Mouse (Mus musculus) kidney, postnatal 0 days (tissue): ENCODE measurements around the gene Il17re. TPM values are rescaled to one million over a fixed set of nuclear protein-coding genes. Genes with fewer than 3 reads are reported as not detected.

Experiments used
- ATAC-seq: fragments of 200-750 bp; cut with Nextera tagmentation; replicated peaks from 2 replicates; pipeline ENCODE4 v1.8.0; 2017; ENCODE audit warnings: low read depth, moderate number of reproducible peaks, moderate TSS enrichment, moderate library complexity; ENCODE audit not compliant: low FRiP score
- DNase-seq: peaks from one replicate; pipeline ENCODE4 v3.0.0-alpha.2; 2016; ENCODE audit warnings: low spot score
- H3K27ac ChIP-seq: fragments of 300-500 bp; sonication (generic); 2 replicates; pipeline ENCODE4 v1.5.1; 2014; ENCODE audit warnings: mild to moderate bottlenecking
- H3K27me3 ChIP-seq: fragments of 300-500 bp; sonication (generic); 2 replicates; pipeline ENCODE4 v1.6.1; 2014; ENCODE audit warnings: low read length, mixed read lengths; ENCODE audit not compliant: insufficient read depth
- H3K36me3 ChIP-seq: fragments of 300-500 bp; sonication (generic); 2 replicates; pipeline ENCODE4 v1.6.1; 2014; ENCODE audit warnings: low read length, mixed read lengths; ENCODE audit not compliant: insufficient read depth
- H3K4me1 ChIP-seq: fragments of 300-500 bp; sonication (generic); replicated peaks from 2 replicates; pipeline ENCODE4 v1.6.1; 2014; ENCODE audit warnings: antibody characterized with exemption, low read length, mixed read lengths; ENCODE audit not compliant: insufficient read depth
- H3K4me2 ChIP-seq: fragments of 300-500 bp; sonication (generic); 2 replicates; pipeline ENCODE4 v1.6.1; 2014; ENCODE audit warnings: mild to moderate bottlenecking, low read length, moderate library complexity, mixed read lengths
- H3K4me3 ChIP-seq: fragments of 300-500 bp; sonication (generic); replicated peaks from 2 replicates; pipeline ENCODE4 v1.5.1; 2014; ENCODE audit warnings: low read depth, low read length
- H3K9ac ChIP-seq: fragments of 300-500 bp; sonication (generic); 2 replicates; pipeline ENCODE4 v1.6.1; 2014; ENCODE audit warnings: low read depth, low read length
- H3K9me3 ChIP-seq: fragments of 300-500 bp; sonication (generic); replicated peaks from 2 replicates; pipeline ENCODE4 v1.6.1; 2016; ENCODE audit warnings: low read length, inconsistent platforms, mixed read lengths
- CTCF ChIP-seq: IDR thresholded peaks from 2 replicates; pipeline ENCODE4 v1.5.1; 2016; ENCODE audit warnings: antibody characterized with exemption, low read depth, mild to moderate bottlenecking, moderate library complexity
- WGBS: fragments of 180-500 bp; shearing (Covaris S2); extraction: QIAGEN DNeasy Blood & Tissue Kit; methylation state at CpG from one replicate; pipeline ENCODE4 v1.1.7; 2014; 5-methylcytosine and 5-hydroxymethylcytosine counted together
- polyA plus RNA-seq: library from polyadenylated mRNA; unstranded; fragments of >200 nt; fragmentation: Nextera tagmentation; extraction: Ambion mirVana; gene quantifications from 2 replicates; pipeline ENCODE4 v1.2.1, GENCODE M21; 2015

Il17re gene
- polyA plus RNA-seq, 1 experiment from 2014 or later, result 11.1 TPM

- Histone ChIP-seq H3K27ac (no peak overlapping the region), H3K36me3 (peaks cover 11% of the 10 kb centered on the region), H3K4me1 (no peaks in the 10 kb centered on the region), H3K27me3 (no peaks in the 10 kb centered on the region), H3K9me3 (no peaks in the 10 kb centered on the region), H3K9ac (no peak overlapping the region), H3K4me2 (no peak overlapping the region), H3K4me3 (no peak overlapping the region)
- DNase-seq, result no peak
- no peak for TF ChIP-seq CTCF
- ATAC-seq, result no peak
- 91% methylated on average over 14 of the region's 14 CpGs for WGBS
These were observed 31.1 kb downstream of the Il17re start for GRCm38 (mm10) chr6:113489410-113489809.

GRCm38 (mm10) chr6:113492101-113492864 lies 34.0 kb downstream of the Il17re start:
- Histone ChIP-seq H3K27me3 (no peaks in the 10 kb centered on the region), H3K36me3 (peaks cover 11% of the 10 kb centered on the region), H3K4me1 (no peaks in the 10 kb centered on the region), H3K4me2 (no peak overlapping the region), H3K9me3 (no peaks in the 10 kb centered on the region), H3K9ac (no peak overlapping the region), H3K27ac (no peak overlapping the region), H3K4me3 (no peak overlapping the region)
- WGBS, result 68% methylated on average over 24 of the region's 24 CpGs
- no peak for ATAC-seq
- no peak for DNase-seq
- no peak for TF ChIP-seq CTCF

GRCm38 (mm10) chr6:113494258-113494788 lies 36.0 kb downstream of the Il17re start:
- no peak overlapping the region; the same call in 1 of the 2 replicates for H3K27ac ChIP-seq
- H3K9me3 ChIP-seq, result no peaks in the 10 kb centered on the region
- peak overlapping the region; percentile 67 for H3K4me2 ChIP-seq
- H3K4me1 ChIP-seq, result no peaks in the 10 kb centered on the region
- WGBS, result 2% methylated on average over 54 of the region's 54 CpGs
- DNase-seq (peak; percentile 88), ATAC-seq (peak; percentile 88)
- peak; percentile 70 for TF ChIP-seq CTCF
- peak overlapping the region; percentile 63 for H3K9ac ChIP-seq
- peak overlapping the region; percentile 39 for H3K4me3 ChIP-seq
- peaks cover 11% of the 10 kb centered on the region; the same call in 1 of the 2 replicates for H3K36me3 ChIP-seq
- H3K27me3 ChIP-seq, result no peaks in the 10 kb centered on the region

- WGBS, result 56% methylated on average over 28 of the region's 28 CpGs
- 0 out of 2 replicates have a peak, but pooled peaks have one; percentile 3 for ATAC-seq
- no peaks in the 10 kb centered on the region for H3K27me3 ChIP-seq
- no peaks in the 10 kb centered on the region for H3K4me1 ChIP-seq
- no peak for TF ChIP-seq CTCF
- peak overlapping the region; percentile 63 for H3K9ac ChIP-seq
- no peak for DNase-seq
- H3K27ac ChIP-seq, result no peak overlapping the region
- H3K4me3 ChIP-seq, result peak overlapping the region; percentile 39; the same call in 1 of the 2 replicates
- H3K4me2 ChIP-seq, result peak overlapping the region; percentile 67
- no peaks in the 10 kb centered on the region for H3K9me3 ChIP-seq
- 0 out of 2 replicates have a peak, but pooled peaks cover 4% of the 10 kb centered on the region for H3K36me3 ChIP-seq
These were observed 36.9 kb downstream of the Il17re start for GRCm38 (mm10) chr6:113495071-113495675.

GRCm38 (mm10) chr6:113499346-113499745 lies 41.1 kb downstream of the Il17re start:
- Histone ChIP-seq H3K4me2 (no peak overlapping the region), H3K9me3 (no peaks in the 10 kb centered on the region), H3K4me3 (no peak overlapping the region), H3K4me1 (no peaks in the 10 kb centered on the region), H3K27ac (no peak overlapping the region), H3K9ac (no peak overlapping the region), H3K36me3 (no peaks in the 10 kb centered on the region), H3K27me3 (0 out of 2 replicates have a peak, but pooled peaks cover 3% of the 10 kb centered on the region)
- ATAC-seq (no peak), DNase-seq (no peak)
- TF ChIP-seq CTCF, result no peak
- WGBS, result 66% methylated on average over 6 of the region's 6 CpGs

GRCm38 (mm10) chr6:113501388-113502084 lies 43.3 kb downstream of the Il17re start, which contains the start of gene Prrt3:
TSS of gene Prrt3 (minus strand) at chr6:113501931.
- WGBS, result 1% methylated on average over 32 of the region's 32 CpGs
- H3K4me1 ChIP-seq, result no peaks in the 10 kb centered on the region
- peak; percentile 49 for DNase-seq
- H3K36me3 ChIP-seq, result no peaks in the 10 kb centered on the region
- H3K27ac ChIP-seq, result no peak within 1 kb of the TSS
- ATAC-seq, result peak; percentile 68; the same call in 1 of the 2 replicates
- H3K27me3 ChIP-seq, result 0 out of 2 replicates have a peak, but pooled peaks cover 3% of the 10 kb centered on the region
- H3K4me2 ChIP-seq, result peak within 1 kb of the TSS; percentile 47
- H3K9me3 ChIP-seq, result no peaks in the 10 kb centered on the region
- H3K9ac ChIP-seq, result 0 out of 2 replicates have a peak within 1 kb of the TSS, but pooled peaks have one; percentile 27
- H3K4me3 ChIP-seq, result peak within 1 kb of the TSS; percentile 27
- TF ChIP-seq CTCF, result no peak
